Mouse (Mus musculus) lung, postnatal 0 days (tissue): ENCODE data around the gene Hsf2.

ENCODE experiments used
- CTCF ChIP-seq: IDR thresholded peaks from 2 replicates; pipeline ENCODE4 v1.5.1; 2016; ENCODE audit warnings: antibody characterized with exemption, mild to moderate bottlenecking
- EP300 ChIP-seq: IDR thresholded peaks from 2 replicates; pipeline ENCODE4 v1.6.1; 2016; ENCODE audit warnings: antibody characterized with exemption, mild to moderate bottlenecking, control low read depth

GRCm38 (mm10) chr10:57465768-57466167 is 20.4 kb upstream of the Hsf2 start:
- TF ChIP-seq CTCF (no peak), EP300 (no peak)
